Mouse (Mus musculus) bone marrow macrophage, adult 2 months (primary cell): ENCODE data around the gene Hdac7. TPM values are rescaled to one million over a fixed set of nuclear protein-coding genes. Genes with fewer than 3 reads are reported as not detected.

Source experiments
- H3K27ac ChIP-seq: 2 replicates; pipeline ENCODE4 v1.5.1; 2012; ENCODE audit warnings: low read depth, low read length; ENCODE audit not compliant: insufficient read depth
- H3K4me1 ChIP-seq: 2 replicates; pipeline ENCODE4 v1.6.1; 2012; ENCODE audit warnings: low read length; ENCODE audit not compliant: control insufficient read depth, insufficient read depth
- H3K4me3 ChIP-seq: 2 replicates; pipeline ENCODE4 v1.5.1; 2012; ENCODE audit warnings: mild to moderate bottlenecking, low read length, moderate library complexity; ENCODE audit not compliant: insufficient read depth
- CTCF ChIP-seq: IDR thresholded peaks from 2 replicates; pipeline ENCODE4 v1.5.1; 2012; ENCODE audit warnings: low read depth, mild to moderate bottlenecking, low read length, moderate library complexity
- POLR2A ChIP-seq: IDR thresholded peaks from 2 replicates; pipeline ENCODE4 v1.6.1; 2012; ENCODE audit warnings: mild to moderate bottlenecking, low read depth, low read length, borderline replicate concordance
- polyA plus RNA-seq: library from polyadenylated mRNA; stranded (reverse); fragments of >200 nt; gene quantifications from 2 replicates; pipeline ENCODE4 v1.2.4, GENCODE M21; 2012; ENCODE audit not compliant: missing spikeins, insufficient read depth, insufficient read length

Hdac7 gene
- polyA plus RNA-seq, 1 experiment: 14.8 TPM

GRCm38 (mm10) chr15:97860353-97860752, 16.1 kb upstream of the Hdac7 start:
- Histone ChIP-seq H3K4me3 (no peak overlapping the region), H3K27ac (no peak overlapping the region), H3K4me1 (no peaks in the 10 kb centered on the region)
- TF ChIP-seq CTCF (no peak), POLR2A (no peak)

- Histone ChIP-seq H3K4me1 (no peaks in the 10 kb centered on the region), H3K4me3 (no peak overlapping the region), H3K27ac (no peak overlapping the region)
- no peak for TF ChIP-seq CTCF
Measured at GRCm38 (mm10) chr15:97858431-97858830, 14.1 kb upstream of the Hdac7 start.

GRCm38 (mm10) chr15:97854551-97854950, 10.2 kb upstream of the Hdac7 start:
- Histone ChIP-seq H3K4me3 (no peak overlapping the region), H3K4me1 (no peaks in the 10 kb centered on the region; the same call in 1 of the 2 replicates), H3K27ac (no peak overlapping the region)
- no peak for TF ChIP-seq POLR2A
- TF ChIP-seq CTCF: no peak

GRCm38 (mm10) chr15:97854059-97854458, 9.8 kb upstream of the Hdac7 start:
- H3K27ac ChIP-seq: no peak overlapping the region
- peaks cover 4% of the 10 kb centered on the region for H3K4me1 ChIP-seq
- no peak overlapping the region for H3K4me3 ChIP-seq
- TF ChIP-seq POLR2A (no peak), CTCF (no peak)

GRCm38 (mm10) chr15:97852291-97852690, 8.0 kb upstream of the Hdac7 start:
- Histone ChIP-seq H3K4me1 (peaks cover 4% of the 10 kb centered on the region), H3K4me3 (no peak overlapping the region), H3K27ac (no peak overlapping the region)
- TF ChIP-seq CTCF: no peak

- TF ChIP-seq POLR2A (no peak), CTCF (no peak)
- Histone ChIP-seq H3K27ac (no peak overlapping the region), H3K4me3 (no peak overlapping the region), H3K4me1 (peaks cover 4% of the 10 kb centered on the region)
Measured at GRCm38 (mm10) chr15:97851011-97851410, 6.7 kb upstream of the Hdac7 start.

- TF ChIP-seq CTCF (peak; percentile 68), POLR2A (no peak)
- no peak overlapping the region for H3K27ac ChIP-seq
- H3K4me1 ChIP-seq: peaks cover 4% of the 10 kb centered on the region
- H3K4me3 ChIP-seq: no peak overlapping the region
Measured at GRCm38 (mm10) chr15:97850441-97850840, 6.1 kb upstream of the Hdac7 start.

GRCm38 (mm10) chr15:97849116-97849911, 5.0 kb upstream of the Hdac7 start:
- TF ChIP-seq POLR2A (peak; percentile 1; the same call in 1 of the 2 replicates), CTCF (peak; percentile 80)
- H3K27ac ChIP-seq: no peak overlapping the region
- peak overlapping the region; percentile 27; the same call in 1 of the 2 replicates for H3K4me3 ChIP-seq
- peaks cover 4% of the 10 kb centered on the region for H3K4me1 ChIP-seq

GRCm38 (mm10) chr15:97847866-97848265, 3.6 kb upstream of the Hdac7 start:
- Histone ChIP-seq H3K27ac (no peak overlapping the region), H3K4me1 (peaks cover 4% of the 10 kb centered on the region), H3K4me3 (no peak overlapping the region)
- no peak for TF ChIP-seq POLR2A
- no peak for TF ChIP-seq CTCF

GRCm38 (mm10) chr15:97847285-97847684, 3.0 kb upstream of the Hdac7 start:
- no peak for TF ChIP-seq CTCF
- TF ChIP-seq POLR2A: no peak
- Histone ChIP-seq H3K27ac (no peak overlapping the region), H3K4me3 (no peak overlapping the region), H3K4me1 (peaks cover 4% of the 10 kb centered on the region)
